Mouse (Mus musculus) testis, adult 2 months (tissue): ENCODE data around the gene Lmtk2. TPM values are rescaled to one million over a fixed set of nuclear protein-coding genes. Genes with fewer than 3 reads are reported as not detected.

Experiments
- H3K27ac ChIP-seq: fragments of 200-500 bp; 2 replicates; pipeline ENCODE4 v1.5.1; 2012; ENCODE audit warnings: low read depth, low read length; ENCODE audit not compliant: control insufficient read depth, insufficient read depth
- H3K27me3 ChIP-seq: fragments of 200-500 bp; 2 replicates; pipeline ENCODE4 v1.6.1; 2012; ENCODE audit warnings: mild to moderate bottlenecking, low read length, moderate library complexity; ENCODE audit not compliant: control insufficient read depth, insufficient read depth
- H3K36me3 ChIP-seq: fragments of 200-500 bp; 2 replicates; pipeline ENCODE4 v1.6.1; 2012; ENCODE audit warnings: mild to moderate bottlenecking, low read length; ENCODE audit not compliant: control insufficient read depth, insufficient read depth
- H3K4me1 ChIP-seq: fragments of 200-500 bp; 2 replicates; pipeline ENCODE4 v1.6.1; 2012; ENCODE audit warnings: low read length; ENCODE audit not compliant: control insufficient read depth, insufficient read depth
- H3K4me3 ChIP-seq: fragments of 200-500 bp; 2 replicates; pipeline ENCODE4 v1.5.1; 2012; ENCODE audit warnings: low read depth, mild to moderate bottlenecking, low read length, moderate library complexity, mixed read lengths; ENCODE audit not compliant: control insufficient read depth
- CTCF ChIP-seq: fragments of 200-500 bp; IDR thresholded peaks from 2 replicates; pipeline ENCODE4 v1.5.1; 2012; ENCODE audit warnings: low read depth, mild to moderate bottlenecking, inconsistent platforms, low read length, moderate library complexity; ENCODE audit not compliant: control insufficient read depth, insufficient read depth, insufficient replicate concordance
- POLR2A ChIP-seq: fragments of 200-500 bp; IDR thresholded peaks from 2 replicates; pipeline ENCODE4 v1.6.1; 2012; ENCODE audit warnings: low read depth, mild to moderate bottlenecking, inconsistent platforms, low read length, moderate library complexity; ENCODE audit not compliant: control insufficient read depth
- polyA plus RNA-seq: library from polyadenylated mRNA; depleted of rRNA; stranded (reverse); fragments of >200 nt; gene quantifications from 2 replicates; pipeline ENCODE4 v1.2.3, GENCODE M21; 2012

Lmtk2 gene
- polyA plus RNA-seq, 1 experiment = 11.3 TPM

DNA sequence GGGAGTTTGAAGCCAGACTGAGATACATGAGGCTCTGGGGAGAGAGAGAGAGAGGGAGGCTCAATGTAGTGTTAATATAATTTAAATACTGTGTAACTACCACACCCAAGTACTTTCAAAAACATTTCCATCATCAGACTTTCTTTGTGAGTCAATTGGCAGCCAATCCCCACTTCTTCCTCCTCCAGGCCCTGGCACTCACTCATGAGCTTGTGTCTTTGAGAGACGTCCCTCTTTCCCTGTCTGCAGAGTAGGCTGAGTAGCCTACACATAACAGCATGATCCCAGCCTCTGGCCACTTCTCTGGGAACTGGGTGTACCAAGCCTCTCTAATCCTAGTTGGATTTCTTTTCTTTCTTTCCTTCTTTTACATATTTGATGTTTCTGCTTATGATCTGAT lies 29.0 kb upstream of the Lmtk2 start:
- TF ChIP-seq POLR2A = no peak
- TF ChIP-seq CTCF = no peak
- no peak overlapping the region for H3K27ac ChIP-seq
- H3K4me3 ChIP-seq = no peak overlapping the region
- H3K36me3 ChIP-seq = no peaks in the 10 kb centered on the region
- no peaks in the 10 kb centered on the region for H3K27me3 ChIP-seq
- H3K4me1 ChIP-seq = no peaks in the 10 kb centered on the region

DNA sequence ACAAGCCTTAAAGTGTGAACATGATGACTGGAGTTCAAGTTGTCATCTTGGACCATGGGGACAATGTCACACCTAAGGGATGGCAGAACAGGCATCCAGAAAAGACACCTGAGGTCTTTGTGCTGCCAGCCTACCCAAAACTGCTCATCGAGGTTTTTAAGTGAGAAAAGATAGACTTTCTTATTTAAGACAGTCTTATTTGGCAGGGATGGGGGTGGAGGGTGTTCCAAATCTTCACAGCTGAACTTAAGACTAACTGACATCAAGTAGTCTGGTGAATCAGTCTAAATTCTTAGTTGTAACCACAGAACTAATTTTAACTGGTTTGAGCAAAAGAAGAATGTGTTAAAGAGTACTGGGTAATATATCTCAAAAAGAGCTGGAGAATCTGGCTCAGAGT lies 22.7 kb upstream of the Lmtk2 start:
- Histone ChIP-seq H3K4me3 (no peak overlapping the region), H3K4me1 (no peaks in the 10 kb centered on the region), H3K27ac (no peak overlapping the region), H3K27me3 (no peaks in the 10 kb centered on the region), H3K36me3 (no peaks in the 10 kb centered on the region)
- no peak for TF ChIP-seq CTCF
- no peak for TF ChIP-seq POLR2A

DNA sequence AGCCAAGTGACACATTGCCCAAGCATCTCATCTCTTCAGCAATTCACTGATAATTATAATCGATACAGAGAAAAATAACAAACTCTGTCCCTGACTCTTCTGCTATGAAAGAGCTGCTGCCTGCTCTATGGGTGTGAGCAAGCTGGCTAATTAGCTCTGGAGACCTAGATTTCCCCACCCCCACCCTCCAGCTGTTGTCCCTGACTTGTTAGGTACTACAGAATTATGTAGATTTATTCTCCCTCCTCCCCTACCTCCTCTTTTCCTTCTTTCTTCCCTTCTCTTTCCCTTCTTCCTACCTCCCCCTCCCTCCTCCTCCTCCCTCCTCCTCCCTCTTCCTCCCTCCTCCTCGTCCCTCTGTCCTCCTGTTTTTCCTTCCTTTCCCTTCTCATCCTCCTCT lies 19.4 kb upstream of the Lmtk2 start:
- Histone ChIP-seq H3K27ac (no peak overlapping the region), H3K4me3 (no peak overlapping the region), H3K27me3 (no peaks in the 10 kb centered on the region), H3K36me3 (no peaks in the 10 kb centered on the region), H3K4me1 (no peaks in the 10 kb centered on the region)
- TF ChIP-seq CTCF = no peak
- TF ChIP-seq POLR2A = no peak

DNA sequence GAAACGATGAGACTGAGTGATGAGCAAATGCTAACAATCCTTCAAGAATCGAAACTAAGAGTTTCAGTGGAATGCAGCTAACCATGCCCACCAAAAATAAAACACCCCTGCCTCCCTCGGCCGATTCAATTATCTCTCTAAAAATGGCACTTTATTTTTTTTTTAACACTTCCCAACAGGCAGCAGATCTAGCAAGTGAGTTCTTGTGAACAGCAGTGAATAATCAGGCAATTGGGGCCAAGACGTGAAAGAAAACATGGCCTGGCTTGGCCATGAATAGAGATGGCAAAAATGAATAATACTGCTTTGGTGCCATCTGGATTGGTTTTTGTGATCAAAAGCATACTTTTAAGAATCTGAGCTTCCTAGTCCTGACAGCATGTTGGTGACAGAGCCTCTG lies 18.2 kb upstream of the Lmtk2 start:
- Histone ChIP-seq H3K4me1 (no peaks in the 10 kb centered on the region), H3K36me3 (no peaks in the 10 kb centered on the region), H3K27ac (no peak overlapping the region), H3K4me3 (no peak overlapping the region), H3K27me3 (no peaks in the 10 kb centered on the region)
- TF ChIP-seq POLR2A = no peak

DNA sequence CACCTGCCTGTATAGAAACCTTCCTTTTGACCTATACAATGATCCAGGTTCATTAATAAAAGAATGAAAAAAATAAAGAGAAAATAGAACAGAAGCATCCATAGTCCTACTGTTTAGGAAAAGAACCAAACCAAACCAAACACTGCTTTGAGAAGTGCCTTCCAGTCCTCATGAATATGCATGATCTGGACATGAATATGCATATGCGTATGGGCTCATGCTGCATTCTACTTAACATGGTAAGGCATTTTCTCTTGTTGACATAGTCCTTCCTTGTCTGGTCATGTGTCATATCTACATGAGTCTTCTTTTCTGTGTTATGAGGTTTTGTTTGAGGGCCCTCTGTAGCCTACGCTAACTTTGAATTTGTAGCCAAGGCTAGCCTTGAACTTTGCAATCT lies 16.7 kb upstream of the Lmtk2 start:
- no peak overlapping the region for H3K27ac ChIP-seq
- H3K4me1 ChIP-seq = no peaks in the 10 kb centered on the region
- TF ChIP-seq CTCF (no peak), POLR2A (no peak)
- no peaks in the 10 kb centered on the region for H3K27me3 ChIP-seq
- no peaks in the 10 kb centered on the region for H3K36me3 ChIP-seq
- H3K4me3 ChIP-seq = no peak overlapping the region

DNA sequence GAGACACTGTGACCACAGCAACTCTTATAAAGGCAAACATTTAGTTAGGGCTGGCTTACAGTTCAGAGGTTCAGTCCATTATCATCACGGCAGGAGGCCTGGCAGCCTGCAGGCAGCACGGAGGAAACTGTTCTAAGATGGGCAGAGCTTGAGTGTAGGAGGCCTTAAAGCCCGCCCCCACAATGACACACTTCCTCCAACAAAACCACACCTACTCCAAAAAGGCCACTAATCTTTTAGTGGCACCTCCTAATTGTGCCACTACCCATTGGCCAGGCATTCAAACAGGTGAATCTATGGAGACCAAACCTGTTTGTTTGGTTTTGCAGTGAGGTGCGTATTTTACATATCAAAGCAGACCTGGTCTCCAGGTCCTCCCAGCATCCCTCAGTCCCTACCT lies 16.0 kb upstream of the Lmtk2 start:
- Histone ChIP-seq H3K4me3 (no peak overlapping the region), H3K27me3 (no peaks in the 10 kb centered on the region), H3K4me1 (no peaks in the 10 kb centered on the region), H3K36me3 (no peaks in the 10 kb centered on the region), H3K27ac (no peak overlapping the region)
- TF ChIP-seq CTCF (no peak), POLR2A (no peak)

DNA sequence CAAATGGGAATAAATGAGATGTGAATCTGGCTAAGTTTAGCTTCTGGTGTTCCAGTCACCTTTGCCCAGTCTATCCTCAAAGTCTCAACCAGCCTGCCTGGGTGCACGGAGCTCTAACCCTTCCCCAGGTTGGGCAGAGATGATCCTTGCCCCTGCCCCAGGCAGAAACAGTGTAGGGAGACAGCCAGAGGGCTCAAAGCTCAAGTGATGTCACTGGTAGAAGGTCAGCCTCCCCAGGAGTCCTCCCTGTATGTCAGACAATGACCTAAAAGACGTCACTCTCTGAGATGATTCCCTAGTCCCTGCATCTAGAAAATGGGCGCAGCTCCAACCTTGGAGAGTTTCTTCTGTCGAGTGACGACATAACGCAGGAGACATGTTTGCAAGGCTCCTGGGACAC lies 14.5 kb upstream of the Lmtk2 start:
- H3K36me3 ChIP-seq = no peaks in the 10 kb centered on the region
- no peak for TF ChIP-seq POLR2A
- TF ChIP-seq CTCF = no peak

DNA sequence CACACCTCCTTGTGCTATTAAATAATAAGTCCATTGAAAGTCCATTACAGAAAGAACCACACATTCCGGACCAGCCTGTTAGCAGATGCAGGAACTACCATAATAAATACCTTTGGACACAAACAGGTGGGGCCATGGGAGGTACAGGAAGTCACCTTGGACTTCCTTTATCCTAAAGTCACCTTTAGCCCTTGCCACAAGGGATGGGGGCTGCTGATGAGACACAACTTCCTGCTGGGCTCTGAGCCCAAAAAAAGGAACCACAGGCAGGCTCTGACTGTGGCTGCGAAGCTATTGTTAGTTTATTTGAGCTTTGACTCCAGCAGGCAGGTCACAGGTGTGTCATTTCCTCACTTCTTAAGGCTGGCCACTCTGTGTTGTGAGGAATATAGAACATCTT lies 13.7 kb upstream of the Lmtk2 start:
- Histone ChIP-seq H3K4me1 (no peaks in the 10 kb centered on the region), H3K36me3 (no peaks in the 10 kb centered on the region), H3K27me3 (no peaks in the 10 kb centered on the region), H3K27ac (no peak overlapping the region), H3K4me3 (no peak overlapping the region)
- TF ChIP-seq CTCF = no peak
- TF ChIP-seq POLR2A = no peak

More for the DNA sequence above, 14.5 kb upstream of the Lmtk2 start:
- Histone ChIP-seq H3K4me3 (no peak overlapping the region), H3K4me1 (no peaks in the 10 kb centered on the region), H3K27ac (no peak overlapping the region), H3K27me3 (no peaks in the 10 kb centered on the region)
